Mouse (Mus musculus): ENCODE measurements around the gene Ift43. TPM values are rescaled to one million over a fixed set of nuclear protein-coding genes. Genes with fewer than 3 reads are reported as not detected.

The Ift43 gene
- polyA plus RNA-seq (2012; ENCODE audit: low replicate concordance) = 0.73 and 0.89 TPM in 2 replicates

GRCm38 (mm10) chr12:86082481-86083012 is at the start of gene Ift43:
Ift43 (plus strand) TSS chr12:86082541.

GRCm38 (mm10) chr12:86078553-86079201 is 3.7 kb upstream of the Ift43 start, which contains the start of gene Tgfb3:
Tgfb3 (minus strand) TSS chr12:86079041.

Other genes with a start within 250 kb of the Ift43 start
- gene Tgfb3, start 3.5 kb upstream of the Ift43 start, polyA plus RNA-seq (2012; ENCODE audit: low replicate concordance) = 0.10 and 0.46 TPM in 2 replicates
- gene Gpatch2l, start 159.3 kb downstream of the Ift43 start, polyA plus RNA-seq (2012; ENCODE audit: low replicate concordance) = 4.8 and 7.0 TPM in 2 replicates